Mouse (Mus musculus) midbrain, embryonic 11.5 days (tissue): ENCODE results near the gene Cryl1. TPM values are rescaled to one million over a fixed set of nuclear protein-coding genes. Genes with fewer than 3 reads are reported as not detected.

Source experiments
- ATAC-seq: fragments of 200-750 bp; cut with Nextera tagmentation; 2 replicates; pipeline ENCODE4 v1.8.0; 2017; ENCODE audit warnings: moderate TSS enrichment, moderate library complexity; ENCODE audit not compliant: low FRiP score
- DNase-seq: peaks from one replicate; pipeline ENCODE4 v3.0.0; 2015; ENCODE audit warnings: low spot score; ENCODE audit errors: missing footprints
- H3K27ac ChIP-seq: fragments of 300-500 bp; sonication (generic); 2 replicates; pipeline ENCODE4 v1.5.1; 2014; ENCODE audit warnings: low read depth, low read length
- H3K27me3 ChIP-seq: fragments of 300-500 bp; sonication (generic); 2 replicates; pipeline ENCODE4 v1.6.1; 2014; ENCODE audit warnings: mild to moderate bottlenecking, low read length, moderate library complexity, mixed read lengths; ENCODE audit not compliant: control insufficient read depth, insufficient read depth
- H3K36me3 ChIP-seq: fragments of 300-500 bp; sonication (generic); 2 replicates; pipeline ENCODE4 v1.6.1; 2014; ENCODE audit warnings: mild to moderate bottlenecking, low read length, moderate library complexity, mixed read lengths; ENCODE audit not compliant: control insufficient read depth, insufficient read depth
- H3K4me1 ChIP-seq: fragments of 300-500 bp; sonication (generic); 2 replicates; pipeline ENCODE4 v1.6.1; 2014; ENCODE audit warnings: low read length; ENCODE audit not compliant: control insufficient read depth, insufficient read depth
- H3K4me2 ChIP-seq: fragments of 300-500 bp; sonication (generic); 2 replicates; pipeline ENCODE4 v1.6.1; 2014; ENCODE audit warnings: mild to moderate bottlenecking, moderate library complexity
- H3K4me3 ChIP-seq: fragments of 300-500 bp; sonication (generic); 2 replicates; pipeline ENCODE4 v1.5.1; 2014; ENCODE audit warnings: low read depth, low read length
- H3K9ac ChIP-seq: fragments of 300-500 bp; sonication (generic); 2 replicates; pipeline ENCODE4 v1.6.1; 2014; ENCODE audit warnings: low read length
- H3K9me3 ChIP-seq: fragments of 300-500 bp; sonication (generic); 2 replicates; pipeline ENCODE4 v1.6.1; 2016; ENCODE audit warnings: low read length; ENCODE audit not compliant: control insufficient read depth
- WGBS: fragments of 180-500 bp; shearing (Covaris S2); extraction: QIAGEN DNeasy Blood & Tissue Kit; methylation state at CpG from one replicate; pipeline ENCODE4 v1.1.7; 2014; 5-methylcytosine and 5-hydroxymethylcytosine counted together
- polyA plus RNA-seq: library from polyadenylated mRNA; unstranded; fragments of >200 nt; fragmentation: Nextera tagmentation; extraction: Ambion mirVana; gene quantifications from 2 replicates; pipeline ENCODE4 v1.2.1, GENCODE M21; 2014

Gene Cryl1
- polyA plus RNA-seq, 1 experiment from 2014 or later = 8.2 TPM

- DNase-seq = peak; percentile 95
- Histone ChIP-seq H3K4me2 (peak overlapping the region; percentile 28), H3K9ac (peak overlapping the region; percentile 11; the same call in 1 of the 2 replicates), H3K4me1 (peaks cover 3% of the 10 kb centered on the region; the same call in 1 of the 2 replicates), H3K27ac (no peak overlapping the region), H3K36me3 (no peaks in the 10 kb centered on the region), H3K4me3 (peak overlapping the region; percentile 2; the same call in 1 of the 2 replicates), H3K9me3 (no peaks in the 10 kb centered on the region), H3K27me3 (no peaks in the 10 kb centered on the region)
- ATAC-seq = peak; percentile 85
- 4% methylated on average over 12 of the region's 12 CpGs for WGBS
Measured at GRCm38 (mm10) chr14:57407039-57407987, 9.0 kb upstream of the Cryl1 start.

DNA sequence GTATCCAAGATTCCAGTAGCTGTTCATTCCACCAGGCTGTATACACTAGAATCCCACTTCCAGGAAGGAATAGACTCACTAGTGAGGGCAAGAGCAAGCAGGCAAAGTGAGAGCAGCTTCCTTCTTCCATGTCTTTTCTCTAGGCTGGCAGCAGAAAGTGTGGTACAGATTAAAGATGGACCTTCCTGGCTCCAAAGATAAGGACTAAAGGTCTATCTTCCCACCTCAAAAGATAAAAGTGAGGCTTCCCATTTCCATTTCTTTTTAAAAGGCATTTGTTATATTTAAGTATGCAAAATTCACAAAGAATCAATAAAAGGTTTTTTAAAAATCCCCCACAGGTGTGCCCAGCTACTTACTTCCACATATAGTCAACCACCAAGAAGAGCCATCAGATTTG is 4.5 kb upstream of the Cryl1 start:
- DNase-seq = no peak
- no peak overlapping the region for H3K4me3 ChIP-seq
- H3K4me2 ChIP-seq = no peak overlapping the region
- H3K27me3 ChIP-seq = no peaks in the 10 kb centered on the region
- no peaks in the 10 kb centered on the region for H3K36me3 ChIP-seq
- ATAC-seq = no peak
- H3K27ac ChIP-seq = no peak overlapping the region
- no peak overlapping the region for H3K9ac ChIP-seq
- peaks cover 3% of the 10 kb centered on the region; the same call in 1 of the 2 replicates for H3K4me1 ChIP-seq
- no peaks in the 10 kb centered on the region for H3K9me3 ChIP-seq

DNA sequence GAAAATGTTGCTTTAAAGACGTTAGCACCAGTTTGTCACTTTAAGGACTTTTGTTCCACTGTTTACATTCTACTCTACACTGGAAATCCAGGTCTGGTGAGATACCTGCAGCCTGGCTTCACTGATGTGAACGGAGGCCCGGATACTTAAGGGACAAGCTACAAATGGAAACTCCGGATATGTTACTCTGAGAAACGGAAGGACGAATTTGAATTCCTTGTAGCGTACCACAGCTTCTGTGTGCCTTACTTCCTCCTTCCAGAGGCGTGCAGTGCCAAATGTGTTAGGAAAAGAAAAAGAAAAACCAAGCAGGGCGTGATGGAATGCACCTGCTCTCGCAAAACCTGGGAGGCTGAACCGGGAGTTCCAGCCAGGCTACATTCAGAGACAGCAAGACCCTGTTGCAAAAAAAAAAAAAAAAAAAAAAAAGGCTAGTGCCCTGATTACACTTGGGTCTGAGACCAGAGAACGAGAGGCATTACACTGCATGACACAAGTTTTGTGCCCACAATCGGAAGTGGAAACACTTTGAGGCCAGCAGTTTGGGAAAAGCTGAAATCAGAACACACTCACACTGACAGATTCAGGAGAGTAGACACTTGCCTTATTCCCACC is 591 bp upstream of the Cryl1 start:
- peak overlapping the region; percentile 56 for H3K4me3 ChIP-seq
- H3K9me3 ChIP-seq = no peaks in the 10 kb centered on the region
- 28% methylated on average over 13 of the region's 13 CpGs for WGBS
- peak overlapping the region; percentile 78 for H3K4me2 ChIP-seq
- peaks cover 3% of the 10 kb centered on the region; the same call in 1 of the 2 replicates for H3K27me3 ChIP-seq
- ATAC-seq (peak; percentile 10; the same call in 1 of the 2 replicates), DNase-seq (peak; percentile 83)
- H3K36me3 ChIP-seq = no peaks in the 10 kb centered on the region
- no peak overlapping the region for H3K27ac ChIP-seq
- no peaks in the 10 kb centered on the region for H3K4me1 ChIP-seq
- H3K9ac ChIP-seq = peak overlapping the region; percentile 45

DNA sequence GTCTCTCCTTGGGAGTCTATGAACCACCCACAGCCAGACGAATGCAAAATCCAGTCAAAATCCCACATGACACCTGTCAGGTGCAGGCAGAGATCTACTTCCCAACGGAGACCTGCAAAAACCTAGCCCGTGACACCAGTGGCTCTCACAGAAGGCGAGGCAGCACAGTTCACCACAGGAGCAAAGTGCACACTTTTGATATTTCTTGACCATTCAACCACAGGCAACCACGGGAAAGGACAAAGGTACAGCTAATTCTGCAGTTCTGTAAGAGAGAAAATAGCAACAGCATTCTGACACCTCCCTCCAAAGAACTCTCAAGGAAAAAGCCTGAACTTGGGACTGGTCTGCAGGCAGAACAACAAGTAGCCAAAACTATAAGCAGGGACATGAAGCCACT is 1.1 kb downstream of the Cryl1 start:
- Histone ChIP-seq H3K36me3 (no peaks in the 10 kb centered on the region), H3K4me1 (no peaks in the 10 kb centered on the region), H3K27ac (no peak overlapping the region), H3K4me3 (no peak overlapping the region), H3K4me2 (no peak overlapping the region), H3K27me3 (peaks cover 3% of the 10 kb centered on the region; the same call in 1 of the 2 replicates), H3K9ac (no peak overlapping the region), H3K9me3 (no peaks in the 10 kb centered on the region)
- 82% methylated on average over 5 of the region's 5 CpGs for WGBS
- DNase-seq = no peak
- no peak for ATAC-seq

- no peaks in the 10 kb centered on the region for H3K4me1 ChIP-seq
- WGBS = 86% methylated on average over 2 of the region's 2 CpGs
- no peaks in the 10 kb centered on the region for H3K9me3 ChIP-seq
- no peak overlapping the region for H3K27ac ChIP-seq
- no peak overlapping the region for H3K4me2 ChIP-seq
- no peak overlapping the region for H3K9ac ChIP-seq
- no peak overlapping the region for H3K4me3 ChIP-seq
- no peaks in the 10 kb centered on the region for H3K36me3 ChIP-seq
- no peak for DNase-seq
- H3K27me3 ChIP-seq = peaks cover 3% of the 10 kb centered on the region; the same call in 1 of the 2 replicates
- ATAC-seq = no peak
Measured at GRCm38 (mm10) chr14:57395470-57395869, 2.9 kb downstream of the Cryl1 start.

DNA sequence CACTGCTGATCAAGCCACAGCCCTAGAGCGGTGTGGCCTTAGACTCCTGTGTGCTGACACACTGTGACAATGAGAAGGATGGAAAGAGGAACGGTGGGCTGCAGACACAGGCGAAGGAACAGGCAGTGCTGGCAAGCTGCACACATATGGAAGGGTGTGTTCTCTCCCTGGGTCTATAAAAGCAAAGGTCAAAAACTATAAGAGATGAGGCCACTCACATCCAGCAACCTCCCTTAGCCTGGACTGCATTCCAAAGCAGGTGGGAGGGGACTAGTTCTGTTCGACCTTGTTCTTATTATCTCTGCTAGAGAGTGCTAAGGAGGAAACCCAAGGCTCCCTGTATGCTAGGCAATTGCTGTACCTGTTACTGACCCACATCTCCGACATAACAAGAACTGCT is 6.1 kb downstream of the Cryl1 start:
- no peak for ATAC-seq
- 74% methylated on average over 5 of the region's 5 CpGs for WGBS
- no peak for DNase-seq

DNA sequence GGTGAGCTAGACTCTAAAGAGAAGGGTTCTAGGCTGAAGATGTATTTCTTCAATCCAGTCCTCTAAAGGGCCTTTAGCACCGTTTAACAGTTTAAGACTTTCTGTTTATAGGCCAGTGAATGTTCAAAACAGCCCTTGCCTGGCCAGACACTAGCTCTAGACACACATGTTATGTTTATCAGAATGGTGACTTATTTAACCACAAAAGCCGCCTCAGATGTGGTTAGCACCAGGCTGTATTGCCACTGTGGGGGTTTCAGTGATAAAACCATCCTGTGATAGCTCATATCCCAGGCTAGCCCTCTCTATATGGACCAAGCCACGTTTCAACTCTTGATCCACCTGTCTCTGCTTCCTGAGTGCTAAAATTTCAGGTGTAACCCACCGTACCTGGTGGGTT is 6.7 kb downstream of the Cryl1 start:
- H3K36me3 ChIP-seq = no peaks in the 10 kb centered on the region
- ATAC-seq = no peak
- no peaks in the 10 kb centered on the region for H3K9me3 ChIP-seq
- no peaks in the 10 kb centered on the region for H3K27me3 ChIP-seq
- DNase-seq = no peak
- H3K4me3 ChIP-seq = no peak overlapping the region
- no peak overlapping the region for H3K9ac ChIP-seq
- WGBS = 78% methylated on average over 4 of the region's 4 CpGs
- no peaks in the 10 kb centered on the region for H3K4me1 ChIP-seq
- no peak overlapping the region for H3K27ac ChIP-seq
- H3K4me2 ChIP-seq = no peak overlapping the region

More for the DNA sequence above, 6.1 kb downstream of the Cryl1 start:
- H3K9me3 ChIP-seq = no peaks in the 10 kb centered on the region
- no peaks in the 10 kb centered on the region for H3K4me1 ChIP-seq
- H3K27ac ChIP-seq = no peak overlapping the region
- H3K9ac ChIP-seq = no peak overlapping the region
- peaks cover 2% of the 10 kb centered on the region; the same call in 1 of the 2 replicates for H3K27me3 ChIP-seq
- H3K4me2 ChIP-seq = no peak overlapping the region
- no peaks in the 10 kb centered on the region for H3K36me3 ChIP-seq
- no peak overlapping the region for H3K4me3 ChIP-seq

GRCm38 (mm10) chr14:57386758-57387561 is 11.4 kb downstream of the Cryl1 start:
- no peak overlapping the region for H3K27ac ChIP-seq
- H3K27me3 ChIP-seq = no peaks in the 10 kb centered on the region
- no peaks in the 10 kb centered on the region for H3K36me3 ChIP-seq
- no peaks in the 10 kb centered on the region for H3K9me3 ChIP-seq
- ATAC-seq (no peak), DNase-seq (no peak)
- H3K4me2 ChIP-seq = no peak overlapping the region
- H3K9ac ChIP-seq = no peak overlapping the region
- H3K4me1 ChIP-seq = no peaks in the 10 kb centered on the region
- H3K4me3 ChIP-seq = no peak overlapping the region
- 73% methylated on average over 14 of the region's 14 CpGs for WGBS
